Mouse (Mus musculus): ENCODE results near the gene Inhbc. TPM values are rescaled to one million over a fixed set of nuclear protein-coding genes. Genes with fewer than 3 reads are reported as not detected.

Inhbc gene
- polyA plus RNA-seq, 1 experiment from 2014 or later: not detected

GRCm38 (mm10) chr10:127339683-127340576, 30.3 kb downstream of the Inhbc start:
- peak overlapping the region; percentile 58 for H3K9ac ChIP-seq
- peaks cover 50% of the 10 kb centered on the region for H3K27me3 ChIP-seq (replicated peaks)
- WGBS: under 1% methylated on average over 42 of the region's 42 CpGs
- H3K4me1 ChIP-seq (replicated peaks): peaks cover 32% of the 10 kb centered on the region
- peak overlapping the region; percentile 92 for H3K4me2 ChIP-seq
- H3K27ac ChIP-seq (ENCODE audit: poor library complexity, severe bottlenecking): no peak overlapping the region
- no peaks in the 10 kb centered on the region for H3K9me3 ChIP-seq (replicated peaks)
- peak overlapping the region; percentile 48 for H3K4me3 ChIP-seq
- H3K36me3 ChIP-seq: no peaks in the 10 kb centered on the region
- ATAC-seq (ENCODE audit: insufficient number of reproducible peaks, low FRiP score): peak; percentile 40; the same call in 1 of the 2 replicates

GRCm38 (mm10) chr10:127338930-127339682, 31.1 kb downstream of the Inhbc start:
- Histone ChIP-seq H3K4me1 (replicated peaks) (peaks cover 32% of the 10 kb centered on the region), H3K27ac (ENCODE audit: poor library complexity, severe bottlenecking) (no peak overlapping the region), H3K27me3 (replicated peaks) (peaks cover 50% of the 10 kb centered on the region), H3K4me2 (peak overlapping the region; percentile 92), H3K9me3 (replicated peaks) (no peaks in the 10 kb centered on the region), H3K36me3 (no peaks in the 10 kb centered on the region), H3K9ac (peak overlapping the region; percentile 58), H3K4me3 (peak overlapping the region; percentile 48)
- peak; percentile 68 for ATAC-seq (ENCODE audit: insufficient number of reproducible peaks, low FRiP score)
- under 1% methylated on average over 31 of the region's 31 CpGs for WGBS

DNA sequence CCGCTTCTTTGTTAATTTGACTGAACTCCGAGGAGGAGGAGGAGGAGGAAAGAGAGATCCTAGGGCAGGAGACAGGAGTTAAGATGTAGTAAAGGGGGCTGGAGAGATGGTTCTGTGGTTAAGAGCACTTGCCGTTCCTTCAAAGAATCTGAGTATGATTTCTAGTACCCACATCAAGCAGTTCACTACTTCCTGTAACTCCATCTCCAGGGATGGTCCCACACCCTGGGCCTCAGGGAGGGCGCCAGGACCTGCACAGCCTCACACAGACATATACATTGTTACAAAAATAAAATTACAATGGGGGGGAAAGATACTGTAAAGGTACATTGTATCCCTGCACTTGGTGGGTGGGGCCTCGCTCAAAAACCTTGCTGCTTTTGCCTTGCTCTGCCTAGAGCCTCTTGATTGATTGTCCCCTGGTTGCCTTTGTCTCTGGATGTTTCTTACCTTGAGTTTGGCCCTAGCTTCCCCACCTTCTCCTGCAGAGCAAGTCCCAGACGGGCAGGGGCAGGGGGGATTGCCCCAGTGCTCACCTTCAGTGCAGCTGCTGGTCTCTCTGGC, 32.6 kb downstream of the Inhbc start:
- H3K9ac ChIP-seq: no peak overlapping the region
- no peak for ATAC-seq (ENCODE audit: insufficient number of reproducible peaks, low FRiP score)
- H3K4me2 ChIP-seq: no peak overlapping the region
- no peaks in the 10 kb centered on the region for H3K36me3 ChIP-seq
- no peaks in the 10 kb centered on the region for H3K9me3 ChIP-seq (replicated peaks)
- WGBS: 76% methylated on average over 6 of the region's 6 CpGs
- no peak overlapping the region for H3K27ac ChIP-seq (ENCODE audit: poor library complexity, severe bottlenecking)
- peaks cover 51% of the 10 kb centered on the region for H3K27me3 ChIP-seq (replicated peaks)
- no peak overlapping the region for H3K4me3 ChIP-seq
- H3K4me1 ChIP-seq (replicated peaks): peaks cover 32% of the 10 kb centered on the region

GRCm38 (mm10) chr10:127336952-127337351, 33.3 kb downstream of the Inhbc start:
- Histone ChIP-seq H3K9me3 (replicated peaks) (no peaks in the 10 kb centered on the region), H3K36me3 (no peaks in the 10 kb centered on the region), H3K27me3 (replicated peaks) (peaks cover 55% of the 10 kb centered on the region), H3K4me2 (no peak overlapping the region), H3K9ac (no peak overlapping the region), H3K4me1 (replicated peaks) (peaks cover 26% of the 10 kb centered on the region), H3K4me3 (no peak overlapping the region), H3K27ac (ENCODE audit: poor library complexity, severe bottlenecking) (no peak overlapping the region)
- WGBS: 59% methylated on average over 5 of the region's 5 CpGs
- no peak for ATAC-seq (ENCODE audit: insufficient number of reproducible peaks, low FRiP score)

DNA sequence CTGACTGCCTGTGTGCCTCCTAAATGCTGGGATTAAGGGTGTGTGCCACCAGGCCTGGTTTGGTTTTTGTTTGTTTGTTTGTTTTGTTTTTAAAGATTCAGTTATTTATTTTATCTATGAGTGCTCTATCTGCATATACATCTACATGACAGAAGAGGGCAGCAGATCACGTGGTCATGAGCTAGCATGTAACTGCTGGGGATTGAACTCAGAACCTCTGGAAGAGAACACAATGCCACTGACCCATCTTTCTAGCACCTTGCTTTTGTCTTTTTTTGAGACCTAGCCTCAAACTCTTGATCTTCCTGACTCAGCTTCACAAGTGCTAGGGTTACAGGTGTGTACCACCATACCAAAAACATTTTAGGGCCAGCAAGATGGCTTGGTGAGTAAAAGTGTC, 35.0 kb downstream of the Inhbc start:
- Histone ChIP-seq H3K4me3 (no peak overlapping the region), H3K9me3 (replicated peaks) (no peaks in the 10 kb centered on the region), H3K27me3 (replicated peaks) (peaks cover 55% of the 10 kb centered on the region), H3K36me3 (no peaks in the 10 kb centered on the region), H3K9ac (no peak overlapping the region), H3K4me2 (no peak overlapping the region), H3K27ac (ENCODE audit: poor library complexity, severe bottlenecking) (no peak overlapping the region), H3K4me1 (replicated peaks) (peaks cover 11% of the 10 kb centered on the region)
- 59% methylated on average over 1 of the region's 1 CpGs for WGBS
- no peak for ATAC-seq (ENCODE audit: insufficient number of reproducible peaks, low FRiP score)

DNA sequence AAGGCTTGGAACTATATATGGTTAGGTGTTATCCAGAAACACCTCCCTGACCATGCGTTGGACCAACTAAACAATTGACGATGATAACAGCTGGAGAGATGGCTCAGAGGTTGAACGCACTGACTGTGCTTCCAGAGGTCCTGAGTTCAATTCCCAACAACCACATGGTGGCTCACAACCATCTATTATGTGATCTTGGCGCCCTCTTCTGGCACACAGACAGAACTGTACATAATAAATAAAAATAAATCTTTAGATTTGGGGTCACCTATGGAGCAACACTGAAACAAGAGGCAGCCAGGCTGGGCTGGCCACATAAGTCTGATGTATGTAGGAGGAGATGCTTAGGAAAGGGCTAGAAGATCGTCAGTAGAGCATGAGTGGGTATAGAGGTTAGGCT, 37.1 kb downstream of the Inhbc start:
- peaks cover 63% of the 10 kb centered on the region for H3K27me3 ChIP-seq (replicated peaks)
- H3K9ac ChIP-seq: no peak overlapping the region
- H3K4me3 ChIP-seq: no peak overlapping the region
- H3K4me1 ChIP-seq (replicated peaks): no peaks in the 10 kb centered on the region
- no peaks in the 10 kb centered on the region for H3K9me3 ChIP-seq (replicated peaks)
- no peak for ATAC-seq (ENCODE audit: insufficient number of reproducible peaks, low FRiP score)
- WGBS: 56% methylated on average over 5 of the region's 5 CpGs
- H3K36me3 ChIP-seq: no peaks in the 10 kb centered on the region
- no peak overlapping the region for H3K4me2 ChIP-seq
- H3K27ac ChIP-seq (ENCODE audit: poor library complexity, severe bottlenecking): no peak overlapping the region

DNA sequence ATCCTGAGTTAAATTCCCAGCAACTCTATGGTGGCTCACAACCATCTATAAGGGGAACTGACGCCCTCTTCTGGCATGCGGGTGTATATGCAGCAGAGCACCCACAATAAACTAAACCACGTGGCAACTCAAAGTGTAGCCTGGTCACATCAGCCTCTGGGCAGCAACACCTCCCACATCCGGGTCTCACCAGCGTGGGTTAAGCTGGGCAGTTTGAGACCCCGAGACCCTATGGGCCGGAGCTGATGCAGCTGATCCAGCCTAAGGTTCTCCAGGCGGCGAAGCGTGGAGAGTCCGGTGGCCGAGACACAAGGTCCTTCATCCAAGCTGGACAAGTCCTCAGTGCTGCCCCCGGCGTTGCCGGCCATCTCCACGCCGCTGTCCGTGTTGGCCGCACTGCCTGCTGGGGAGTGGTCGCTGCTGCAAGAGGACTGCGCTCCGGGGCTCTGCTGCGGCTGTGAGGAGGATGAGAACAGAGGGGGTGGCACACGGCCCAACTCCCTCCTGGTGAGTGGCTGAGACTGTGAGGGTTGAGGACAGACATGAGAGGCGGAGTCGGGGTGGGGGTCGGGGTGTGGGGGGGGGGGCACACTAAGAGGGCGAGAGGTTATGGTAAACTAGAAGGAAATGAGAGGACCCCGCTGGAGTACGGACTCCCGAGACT, 37.9 kb downstream of the Inhbc start:
- Histone ChIP-seq H3K9ac (no peak overlapping the region), H3K27me3 (replicated peaks) (peaks cover 63% of the 10 kb centered on the region), H3K27ac (ENCODE audit: poor library complexity, severe bottlenecking) (no peak overlapping the region), H3K4me3 (peak overlapping the region; percentile 22; the same call in 1 of the 2 replicates), H3K4me2 (peak overlapping the region; percentile 53), H3K4me1 (replicated peaks) (no peaks in the 10 kb centered on the region), H3K9me3 (replicated peaks) (no peaks in the 10 kb centered on the region), H3K36me3 (no peaks in the 10 kb centered on the region)
- WGBS: 36% methylated on average over 30 of the region's 31 CpGs
- ATAC-seq (ENCODE audit: insufficient number of reproducible peaks, low FRiP score): no peak

- Histone ChIP-seq H3K4me1 (replicated peaks) (peaks cover 15% of the 10 kb centered on the region), H3K27ac (ENCODE audit: poor library complexity, severe bottlenecking) (no peak overlapping the region), H3K9me3 (replicated peaks) (no peaks in the 10 kb centered on the region), H3K4me3 (no peak overlapping the region), H3K27me3 (replicated peaks) (peaks cover 74% of the 10 kb centered on the region), H3K36me3 (no peaks in the 10 kb centered on the region), H3K9ac (no peak overlapping the region), H3K4me2 (no peak overlapping the region)
- 75% methylated on average over 7 of the region's 7 CpGs for WGBS
- no peak for ATAC-seq (ENCODE audit: insufficient number of reproducible peaks, low FRiP score)
These were observed 40.0 kb downstream of the Inhbc start for GRCm38 (mm10) chr10:127330212-127330611.

DNA sequence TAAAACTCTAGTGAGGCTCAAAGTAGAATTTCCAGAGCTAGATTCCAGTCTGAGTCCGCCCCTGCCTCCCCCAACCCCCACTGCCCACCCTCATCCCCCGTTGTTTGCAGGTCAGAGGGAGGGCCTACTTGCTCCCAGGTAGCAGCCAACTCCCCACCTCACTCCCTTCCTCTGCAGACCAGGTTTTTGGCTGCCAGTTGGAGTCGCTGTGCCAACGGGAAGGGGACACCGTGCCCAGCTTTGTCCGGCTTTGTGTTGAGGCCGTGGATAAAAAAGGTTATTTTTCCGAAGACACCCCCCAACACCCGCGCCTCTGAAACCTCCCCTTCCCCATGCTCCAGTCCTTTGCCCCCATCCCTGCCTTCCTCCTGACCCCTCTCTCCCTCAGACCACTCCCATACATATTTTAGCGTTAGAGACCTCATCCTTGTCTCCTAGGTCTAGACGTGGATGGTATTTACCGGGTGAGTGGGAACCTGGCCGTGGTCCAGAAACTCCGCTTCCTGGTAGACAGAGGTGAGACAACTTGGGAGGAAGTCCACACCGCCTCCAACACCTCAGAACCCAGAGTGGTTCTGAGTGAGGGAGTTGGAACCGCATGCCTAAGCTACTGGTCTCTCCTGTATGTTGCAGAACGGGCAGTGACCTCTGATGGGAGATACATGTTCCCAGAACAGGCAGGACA, 42.6 kb downstream of the Inhbc start:
- Histone ChIP-seq H3K4me3 (no peak overlapping the region), H3K4me1 (replicated peaks) (peaks cover 15% of the 10 kb centered on the region), H3K27ac (ENCODE audit: poor library complexity, severe bottlenecking) (no peak overlapping the region), H3K4me2 (no peak overlapping the region), H3K27me3 (replicated peaks) (peaks cover 98% of the 10 kb centered on the region), H3K36me3 (no peaks in the 10 kb centered on the region), H3K9me3 (replicated peaks) (no peaks in the 10 kb centered on the region), H3K9ac (no peak overlapping the region)
- WGBS: 47% methylated on average over 18 of the region's 18 CpGs
- ATAC-seq (ENCODE audit: insufficient number of reproducible peaks, low FRiP score): no peak

- 5% methylated on average over 29 of the region's 29 CpGs for WGBS
- Histone ChIP-seq H3K9ac (peak overlapping the region; percentile 62), H3K27me3 (replicated peaks) (peaks cover 98% of the 10 kb centered on the region), H3K4me2 (peak overlapping the region; percentile 94), H3K9me3 (replicated peaks) (no peaks in the 10 kb centered on the region), H3K27ac (ENCODE audit: poor library complexity, severe bottlenecking) (no peak overlapping the region), H3K36me3 (no peaks in the 10 kb centered on the region), H3K4me3 (peak overlapping the region; percentile 49), H3K4me1 (replicated peaks) (peaks cover 15% of the 10 kb centered on the region)
- ATAC-seq (ENCODE audit: insufficient number of reproducible peaks, low FRiP score): no peak
These were observed 43.4 kb downstream of the Inhbc start for GRCm38 (mm10) chr10:127326828-127327227.
